Mouse (Mus musculus): ENCODE measurements around the gene Pla2g2f. TPM values are rescaled to one million over a fixed set of nuclear protein-coding genes. Genes with fewer than 3 reads are reported as not detected.

The Pla2g2f gene
- polyA plus RNA-seq, 1 experiment from 2014 or later: not detected

DNA sequence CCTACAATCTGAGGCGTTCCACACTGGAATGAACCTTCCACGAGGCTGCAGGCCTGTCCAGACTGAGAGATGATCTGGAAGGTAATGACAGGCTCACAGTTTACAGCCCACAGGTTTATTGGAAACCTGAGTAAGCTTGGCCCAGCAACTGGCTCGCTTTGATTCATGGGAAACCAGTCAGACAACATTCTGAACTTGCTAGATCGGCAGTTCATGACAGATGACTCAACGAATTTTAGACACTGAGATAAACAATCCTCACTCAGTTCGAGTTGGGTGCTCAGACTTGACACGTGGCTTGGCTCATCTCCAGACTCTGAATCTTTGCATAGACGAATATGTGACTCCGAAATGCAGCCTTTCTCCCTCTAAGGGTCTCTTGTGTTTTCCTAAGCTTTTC, 35.2 kb upstream of the Pla2g2f start:
- H3K27ac ChIP-seq: no peak overlapping the region
- DNase-seq (no peak), ATAC-seq (ENCODE audit: low read depth) (no peak)
- H3K4me1 ChIP-seq (replicated peaks): no peaks in the 10 kb centered on the region
- 40% methylated on average over 9 of the region's 9 CpGs for WGBS (ENCODE audit: insufficient replicate concordance)
- no peak overlapping the region for H3K4me3 ChIP-seq (replicated peaks)
- H3K36me3 ChIP-seq: no peaks in the 10 kb centered on the region
- H3K9ac ChIP-seq: no peak overlapping the region
- H3K27me3 ChIP-seq: no peaks in the 10 kb centered on the region; the same call in 1 of the 2 replicates
- H3K4me2 ChIP-seq: no peak overlapping the region
- no peaks in the 10 kb centered on the region for H3K9me3 ChIP-seq (replicated peaks)

DNA sequence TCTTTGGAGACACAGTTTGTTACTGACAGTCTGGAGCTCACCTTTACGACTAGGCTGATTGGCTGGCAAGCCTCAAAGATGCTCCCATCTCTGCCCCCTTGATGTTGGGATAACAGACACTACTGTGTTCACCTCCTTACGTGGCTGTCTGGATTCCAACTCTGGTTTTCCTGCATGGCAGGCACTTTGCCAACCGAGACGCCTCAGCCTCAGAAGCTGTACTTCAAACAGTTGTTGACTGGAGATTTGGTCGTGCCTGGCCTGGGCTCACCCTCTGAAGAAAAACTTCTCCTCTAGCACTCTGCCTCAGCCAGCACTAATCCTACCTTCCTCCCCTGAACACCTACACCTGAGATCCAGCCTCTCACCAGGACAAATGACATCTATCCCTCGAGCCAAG, 34.0 kb upstream of the Pla2g2f start:
- Histone ChIP-seq H3K36me3 (no peaks in the 10 kb centered on the region), H3K4me2 (no peak overlapping the region), H3K4me3 (replicated peaks) (no peak overlapping the region), H3K9ac (no peak overlapping the region), H3K27ac (no peak overlapping the region), H3K9me3 (replicated peaks) (no peaks in the 10 kb centered on the region), H3K27me3 (no peaks in the 10 kb centered on the region; the same call in 1 of the 2 replicates), H3K4me1 (replicated peaks) (no peaks in the 10 kb centered on the region)
- ATAC-seq (ENCODE audit: low read depth) (no peak), DNase-seq (no peak)
- WGBS (ENCODE audit: insufficient replicate concordance): 56% methylated on average over 6 of the region's 6 CpGs

DNA sequence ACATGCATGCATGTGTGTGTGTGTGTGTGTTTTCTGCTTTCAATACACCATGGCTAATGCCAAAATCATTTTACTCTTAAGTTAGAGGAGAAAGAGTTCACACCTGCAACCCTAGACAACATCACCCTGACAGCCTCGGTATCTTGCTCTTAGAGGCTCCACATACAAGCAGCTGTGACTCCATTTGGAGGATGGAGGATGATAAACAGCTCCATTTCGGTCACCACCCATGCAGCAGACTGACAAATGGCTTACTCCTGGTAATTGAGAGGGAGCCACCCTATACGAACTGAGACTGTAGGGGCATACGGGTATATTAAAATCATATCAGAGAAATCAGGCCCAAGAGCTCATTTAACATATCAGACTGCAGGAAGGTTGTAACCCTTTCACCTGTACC, 31.0 kb upstream of the Pla2g2f start:
- no peaks in the 10 kb centered on the region for H3K9me3 ChIP-seq (replicated peaks)
- H3K9ac ChIP-seq: no peak overlapping the region
- no peaks in the 10 kb centered on the region; the same call in 1 of the 2 replicates for H3K27me3 ChIP-seq
- H3K27ac ChIP-seq: no peak overlapping the region
- H3K4me1 ChIP-seq (replicated peaks): no peaks in the 10 kb centered on the region
- WGBS (ENCODE audit: insufficient replicate concordance): 45% methylated on average over 4 of the region's 4 CpGs
- no peak overlapping the region for H3K4me2 ChIP-seq
- no peak for DNase-seq
- H3K36me3 ChIP-seq: no peaks in the 10 kb centered on the region
- ATAC-seq (ENCODE audit: low read depth): no peak
- H3K4me3 ChIP-seq (replicated peaks): no peak overlapping the region

DNA sequence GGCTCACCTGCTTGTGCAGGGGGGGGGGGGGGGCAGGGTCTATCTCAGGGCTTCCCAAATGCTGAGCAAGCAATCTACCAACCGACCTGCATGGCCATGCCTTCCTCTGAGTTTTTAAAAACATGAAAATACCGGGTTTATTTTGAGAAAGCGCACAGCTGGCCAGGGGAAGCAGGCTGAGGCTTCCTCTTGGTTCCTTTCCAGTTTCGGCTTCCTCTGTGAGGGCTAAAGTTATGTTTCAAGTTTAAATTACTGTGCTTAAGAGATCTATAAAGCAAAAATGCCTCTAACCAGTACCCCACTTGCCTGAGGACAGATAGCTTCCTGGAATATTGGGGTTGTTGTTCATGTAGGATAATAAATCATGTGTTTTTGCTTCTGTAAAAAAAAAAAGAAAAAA, 28.7 kb upstream of the Pla2g2f start:
- ATAC-seq (ENCODE audit: low read depth): no peak
- H3K9me3 ChIP-seq (replicated peaks): no peaks in the 10 kb centered on the region
- H3K4me3 ChIP-seq (replicated peaks): no peak overlapping the region
- no peaks in the 10 kb centered on the region for H3K36me3 ChIP-seq
- H3K27me3 ChIP-seq: no peaks in the 10 kb centered on the region; the same call in 1 of the 2 replicates
- H3K27ac ChIP-seq: no peak overlapping the region
- no peak overlapping the region for H3K4me2 ChIP-seq
- DNase-seq: no peak
- no peaks in the 10 kb centered on the region for H3K4me1 ChIP-seq (replicated peaks)
- H3K9ac ChIP-seq: no peak overlapping the region
- WGBS (ENCODE audit: insufficient replicate concordance): 38% methylated on average over 4 of the region's 4 CpGs

DNA sequence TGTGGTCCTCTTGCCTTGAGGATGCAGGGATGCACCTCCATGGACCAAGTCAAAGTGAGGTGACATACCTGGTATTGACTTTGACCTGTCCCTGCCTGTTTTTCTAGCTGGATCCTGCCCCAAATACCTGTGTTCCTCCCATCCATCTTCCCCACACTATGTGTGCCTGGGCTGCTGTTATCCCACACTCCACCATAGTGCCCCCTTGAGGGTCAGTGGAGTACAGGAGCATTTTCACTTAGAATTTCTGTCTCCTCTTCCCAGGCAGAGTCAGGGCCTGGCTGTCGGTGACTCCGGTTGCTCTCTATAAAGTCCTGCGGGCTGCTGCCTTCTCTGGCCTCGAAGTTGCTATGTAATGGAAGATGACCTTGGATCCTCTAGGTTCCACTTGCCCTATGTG, 28.3 kb upstream of the Pla2g2f start:
- DNase-seq (no peak), ATAC-seq (ENCODE audit: low read depth) (no peak)
- WGBS (ENCODE audit: insufficient replicate concordance): 43% methylated on average over 4 of the region's 4 CpGs
- Histone ChIP-seq H3K27ac (no peak overlapping the region), H3K4me3 (replicated peaks) (no peak overlapping the region), H3K9me3 (replicated peaks) (no peaks in the 10 kb centered on the region), H3K27me3 (no peaks in the 10 kb centered on the region; the same call in 1 of the 2 replicates), H3K4me2 (no peak overlapping the region), H3K9ac (no peak overlapping the region), H3K4me1 (replicated peaks) (no peaks in the 10 kb centered on the region), H3K36me3 (no peaks in the 10 kb centered on the region)

DNA sequence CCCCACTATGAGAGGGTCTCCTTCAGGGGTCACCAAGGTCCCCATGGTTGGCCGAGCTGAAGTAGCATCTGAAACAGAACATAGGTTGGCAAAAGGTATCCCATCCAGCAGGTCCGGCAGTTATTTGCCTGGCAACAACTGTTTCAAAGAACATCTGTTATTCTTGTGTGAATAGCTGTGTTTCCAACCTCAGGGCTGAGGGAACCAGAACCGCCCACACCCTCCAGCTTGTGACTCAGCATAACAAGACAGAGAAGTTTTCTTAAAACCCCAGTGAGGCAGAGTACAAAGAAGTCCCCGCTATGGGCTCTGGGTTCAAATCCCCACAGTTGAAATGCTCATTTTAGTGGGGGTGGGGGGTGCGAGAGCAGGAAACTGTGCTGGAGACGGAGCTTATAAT, 24.7 kb upstream of the Pla2g2f start:
- no peak overlapping the region for H3K27ac ChIP-seq
- H3K4me2 ChIP-seq: no peak overlapping the region
- no peaks in the 10 kb centered on the region for H3K36me3 ChIP-seq
- no peaks in the 10 kb centered on the region for H3K4me1 ChIP-seq (replicated peaks)
- ATAC-seq (ENCODE audit: low read depth) (no peak), DNase-seq (no peak)
- H3K9me3 ChIP-seq (replicated peaks): no peaks in the 10 kb centered on the region
- no peak overlapping the region for H3K9ac ChIP-seq
- 66% methylated on average over 6 of the region's 6 CpGs for WGBS (ENCODE audit: insufficient replicate concordance)
- H3K4me3 ChIP-seq (replicated peaks): no peak overlapping the region
- no peaks in the 10 kb centered on the region for H3K27me3 ChIP-seq

DNA sequence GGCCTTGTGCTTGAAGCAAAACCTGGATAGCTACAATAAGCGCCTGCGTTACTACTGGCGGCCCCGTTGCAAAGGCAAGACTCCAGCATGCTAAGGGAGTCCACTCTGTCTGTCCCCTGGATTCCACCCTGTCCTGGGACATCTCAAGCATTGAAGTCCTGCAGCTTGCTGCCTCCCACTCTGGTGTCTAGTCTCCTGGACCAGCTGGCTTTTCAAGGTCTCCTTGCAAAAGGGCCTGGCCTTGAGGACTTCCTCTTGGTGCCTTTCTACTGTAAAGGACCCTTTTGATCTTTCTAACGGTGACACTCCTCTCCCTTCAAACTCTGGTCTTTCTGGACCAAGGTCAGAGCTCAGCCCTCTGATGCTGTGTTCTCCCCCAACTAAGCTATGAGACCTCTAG, 22.9 kb upstream of the Pla2g2f start:
- Histone ChIP-seq H3K4me3 (replicated peaks) (no peak overlapping the region), H3K27me3 (no peaks in the 10 kb centered on the region), H3K27ac (no peak overlapping the region), H3K36me3 (no peaks in the 10 kb centered on the region), H3K9me3 (replicated peaks) (no peaks in the 10 kb centered on the region), H3K9ac (no peak overlapping the region), H3K4me1 (replicated peaks) (no peaks in the 10 kb centered on the region), H3K4me2 (no peak overlapping the region)
- DNase-seq: no peak
- no peak for ATAC-seq (ENCODE audit: low read depth)
- WGBS (ENCODE audit: insufficient replicate concordance): 79% methylated on average over 5 of the region's 5 CpGs

DNA sequence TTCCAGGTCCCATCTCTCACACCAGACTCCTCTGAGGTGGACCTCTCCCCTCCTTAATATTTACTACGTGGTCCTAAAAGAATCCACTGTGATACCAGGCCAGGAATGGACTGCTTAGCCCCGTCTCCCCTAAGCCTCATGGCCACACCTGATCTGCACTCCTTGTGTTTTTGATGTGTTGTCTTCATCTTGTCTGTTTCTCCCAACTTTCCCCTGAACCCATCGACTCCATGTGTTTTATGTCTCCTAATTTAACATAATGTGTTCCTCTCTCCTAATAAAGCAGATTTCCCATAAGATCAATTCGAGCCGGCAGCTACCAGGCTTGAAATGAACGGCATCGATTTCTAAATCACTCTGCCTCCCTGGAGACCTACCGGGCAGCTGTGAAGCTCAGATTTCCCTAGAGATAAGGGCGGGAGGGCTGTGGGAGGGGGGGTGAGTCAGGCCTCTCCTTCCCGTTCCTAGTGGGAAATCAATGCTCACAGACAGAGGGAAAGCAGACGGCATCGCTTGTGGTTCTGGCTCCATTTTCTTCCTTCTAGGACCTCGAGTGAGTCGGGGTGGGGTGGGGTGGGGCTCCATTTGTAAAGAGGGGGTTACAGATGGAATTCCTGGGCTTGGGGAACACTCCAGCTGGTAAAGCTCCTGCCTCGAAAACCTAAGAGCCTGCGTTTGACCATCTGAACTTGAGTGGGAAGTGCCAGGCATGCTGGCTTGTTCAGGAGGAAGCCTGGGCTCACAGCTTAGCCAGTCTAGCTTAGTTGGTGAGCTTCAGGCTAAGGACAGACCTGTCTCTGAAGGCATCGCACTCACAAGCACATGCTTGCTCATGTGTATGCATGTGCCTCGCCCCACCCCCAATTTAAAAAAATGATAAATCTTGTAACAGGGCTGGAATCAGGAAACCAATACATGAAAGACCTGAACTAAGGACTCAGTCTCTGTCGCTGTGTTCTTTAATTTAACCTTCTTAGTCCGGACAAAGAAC, 20.3 kb upstream of the Pla2g2f start:
- DNase-seq: no peak
- Histone ChIP-seq H3K36me3 (no peaks in the 10 kb centered on the region), H3K9ac (no peak overlapping the region), H3K27ac (no peak overlapping the region), H3K4me2 (no peak overlapping the region), H3K4me1 (replicated peaks) (no peaks in the 10 kb centered on the region), H3K9me3 (replicated peaks) (no peaks in the 10 kb centered on the region), H3K4me3 (replicated peaks) (no peak overlapping the region), H3K27me3 (no peaks in the 10 kb centered on the region)
- WGBS (ENCODE audit: insufficient replicate concordance): 35% methylated on average over 20 of the region's 20 CpGs
- no peak for ATAC-seq (ENCODE audit: low read depth)

DNA sequence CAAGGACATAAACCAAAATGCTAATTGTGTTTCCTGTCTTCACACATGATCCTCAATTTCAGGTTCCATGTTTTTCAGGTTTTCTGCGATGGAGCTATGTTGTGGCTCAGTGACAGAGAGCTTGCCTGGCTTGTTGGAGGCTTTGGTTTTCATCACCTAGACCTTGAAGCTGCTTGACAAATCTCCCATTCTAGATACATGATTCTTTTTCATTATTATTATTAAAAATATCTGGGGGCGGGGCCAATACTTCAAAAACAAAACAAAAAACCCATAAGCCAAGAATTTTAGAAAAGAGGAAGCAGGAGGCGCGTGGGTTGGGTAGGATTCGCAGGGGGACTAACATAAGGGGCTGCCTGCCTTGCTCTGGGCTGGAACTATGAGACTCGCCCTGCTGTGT, 18.0 kb upstream of the Pla2g2f start, which contains the start of gene Pla2g2d:
Gene Pla2g2d (plus strand): TSS at position 301 of the 400 bp plus-strand sequence.
- Histone ChIP-seq H3K4me3 (replicated peaks) (no peak within 1 kb of the TSS), H3K36me3 (no peaks in the 10 kb centered on the region), H3K27ac (no peak within 1 kb of the TSS), H3K9ac (no peak within 1 kb of the TSS), H3K4me1 (replicated peaks) (no peaks in the 10 kb centered on the region), H3K4me2 (no peak within 1 kb of the TSS), H3K9me3 (replicated peaks) (no peaks in the 10 kb centered on the region), H3K27me3 (no peaks in the 10 kb centered on the region)
- DNase-seq: no peak
- WGBS (ENCODE audit: insufficient replicate concordance): 51% methylated on average over 6 of the region's 6 CpGs
- no peak for ATAC-seq (ENCODE audit: low read depth)

DNA sequence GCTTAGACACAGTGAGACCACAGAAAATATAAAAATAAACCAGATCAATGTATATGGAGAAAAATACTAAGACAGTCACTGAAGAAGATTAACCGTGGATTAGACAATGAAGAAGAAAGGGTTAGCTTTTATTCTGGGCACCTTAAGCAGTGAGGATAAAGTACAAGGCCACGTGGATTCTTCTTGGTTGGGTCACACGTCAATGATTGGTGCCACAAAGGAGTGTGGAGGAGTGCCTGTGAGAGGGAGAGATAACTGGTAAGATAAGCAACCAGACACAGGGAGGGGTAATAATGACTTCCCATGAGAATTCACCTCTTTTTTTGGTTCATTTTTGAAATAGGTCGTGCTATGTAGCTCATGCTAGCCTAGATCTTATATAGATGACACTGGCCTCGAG, 15.0 kb upstream of the Pla2g2f start:
- Histone ChIP-seq H3K27me3 (no peaks in the 10 kb centered on the region), H3K4me3 (replicated peaks) (no peak overlapping the region), H3K9me3 (replicated peaks) (no peaks in the 10 kb centered on the region), H3K4me1 (replicated peaks) (no peaks in the 10 kb centered on the region), H3K27ac (no peak overlapping the region), H3K4me2 (no peak overlapping the region), H3K9ac (no peak overlapping the region), H3K36me3 (no peaks in the 10 kb centered on the region)
- ATAC-seq (ENCODE audit: low read depth): no peak
- WGBS (ENCODE audit: insufficient replicate concordance): 44% methylated on average over 5 of the region's 5 CpGs
- no peak for DNase-seq

DNA sequence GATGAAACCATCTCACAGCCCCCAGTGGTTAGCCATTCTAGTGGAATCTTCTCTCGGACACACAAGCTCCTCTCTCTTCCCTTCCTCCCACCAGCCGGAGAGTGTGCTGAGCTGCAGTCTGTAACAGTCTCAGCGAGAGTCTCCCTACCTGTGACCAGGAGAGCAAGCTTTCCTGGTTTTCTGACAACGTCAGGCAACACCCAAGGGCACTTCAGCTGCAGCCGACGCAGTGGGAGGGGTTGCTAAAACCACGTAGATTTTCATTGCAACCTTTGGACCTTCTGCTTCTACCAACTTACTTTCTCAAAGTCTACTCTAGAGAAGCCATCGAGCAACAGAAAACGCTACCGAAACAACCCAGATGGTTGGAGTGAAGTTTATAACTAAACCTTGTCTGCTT, 14.5 kb upstream of the Pla2g2f start:
- Histone ChIP-seq H3K4me1 (replicated peaks) (no peaks in the 10 kb centered on the region), H3K27me3 (no peaks in the 10 kb centered on the region), H3K4me2 (no peak overlapping the region), H3K4me3 (replicated peaks) (no peak overlapping the region), H3K27ac (no peak overlapping the region), H3K36me3 (no peaks in the 10 kb centered on the region), H3K9me3 (replicated peaks) (no peaks in the 10 kb centered on the region), H3K9ac (no peak overlapping the region)
- DNase-seq (no peak), ATAC-seq (ENCODE audit: low read depth) (no peak)
- 65% methylated on average over 10 of the region's 10 CpGs for WGBS (ENCODE audit: insufficient replicate concordance)

DNA sequence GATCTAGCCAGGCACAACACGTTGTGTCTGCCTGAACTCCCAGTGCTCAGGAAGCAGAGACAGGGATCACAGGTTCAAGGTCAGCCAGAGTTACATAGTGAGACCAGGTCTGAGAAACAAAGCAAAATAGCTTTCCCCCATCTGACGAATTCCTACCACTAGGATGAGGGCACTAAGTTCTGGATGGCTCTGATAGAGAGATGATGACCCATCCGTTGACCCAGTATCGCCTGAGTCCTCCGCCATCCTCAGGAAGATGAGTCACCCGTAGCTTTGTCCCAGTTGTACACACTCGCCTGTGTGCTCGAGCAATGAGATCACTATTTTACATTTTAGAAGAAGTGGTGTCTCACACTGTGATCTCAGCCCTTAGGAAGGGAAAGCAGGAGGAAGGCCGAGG, 4.8 kb upstream of the Pla2g2f start:
- Histone ChIP-seq H3K4me3 (replicated peaks) (no peak overlapping the region), H3K36me3 (no peaks in the 10 kb centered on the region), H3K27me3 (no peaks in the 10 kb centered on the region), H3K9ac (no peak overlapping the region), H3K9me3 (replicated peaks) (no peaks in the 10 kb centered on the region), H3K27ac (no peak overlapping the region), H3K4me1 (replicated peaks) (no peaks in the 10 kb centered on the region), H3K4me2 (no peak overlapping the region)
- no peak for ATAC-seq (ENCODE audit: low read depth)
- 36% methylated on average over 9 of the region's 9 CpGs for WGBS (ENCODE audit: insufficient replicate concordance)
- no peak for DNase-seq

Data from liver, embryonic 13.5 days (tissue).